Comparison of ENCODE assay signal across 8 mouse cellular contexts in genomic region chr7:40901201-40901600, GRCm38 (mm10). TPM values are rescaled to one million over a fixed set of nuclear protein-coding genes. Genes with fewer than 3 reads are reported as not detected.
DNase-seq lines count a peak whose midpoint lies in the region; ATAC-seq lines count a peak whose summit lies in the region.

No protein-coding gene starts in this region.

- peaks cover 69% of the 10 kb centered on the region for H3K27me3 ChIP-seq in intestine, embryonic 15.5 days (replicated peaks)
- H3K27me3 ChIP-seq in midbrain, embryonic 10.5 days (ENCODE audit: low read depth, poor library complexity, severe bottlenecking): peaks cover 74% of the 10 kb centered on the region
- H3K27me3 ChIP-seq in stomach, embryonic 15.5 days (replicated peaks): peaks cover 69% of the 10 kb centered on the region

- H3K4me1 ChIP-seq in intestine, embryonic 15.5 days (replicated peaks): peaks cover 8% of the 10 kb centered on the region
- H3K4me1 ChIP-seq in midbrain, embryonic 10.5 days: peaks cover 48% of the 10 kb centered on the region
- peaks cover 17% of the 10 kb centered on the region; the same call in 1 of the 2 replicates for H3K4me1 ChIP-seq in stomach, embryonic 15.5 days

- no peak overlapping the region for H3K9ac ChIP-seq in intestine, embryonic 15.5 days
- no peak overlapping the region for H3K9ac ChIP-seq in stomach, embryonic 15.5 days

- no peak overlapping the region for H3K27ac ChIP-seq in intestine, embryonic 15.5 days
- peak overlapping the region; percentile 23; the same call in 1 of the 2 replicates for H3K27ac ChIP-seq in midbrain, embryonic 10.5 days (replicated peaks)
- no peak overlapping the region for H3K27ac ChIP-seq in stomach, embryonic 15.5 days

- no peaks in the 10 kb centered on the region for H3K9me3 ChIP-seq in intestine, embryonic 15.5 days
- H3K9me3 ChIP-seq in midbrain, embryonic 10.5 days (replicated peaks): no peaks in the 10 kb centered on the region
- H3K9me3 ChIP-seq in stomach, embryonic 15.5 days: no peaks in the 10 kb centered on the region

- ATAC-seq in intestine, embryonic 15.5 days: peak; percentile 81
- ATAC-seq in stomach, embryonic 15.5 days (ENCODE audit: insufficient read depth, low FRiP score, low read depth): peak; percentile 72

- no peaks in the 10 kb centered on the region for H3K36me3 ChIP-seq in intestine, embryonic 15.5 days
- peaks cover 20% of the 10 kb centered on the region for H3K36me3 ChIP-seq in midbrain, embryonic 10.5 days
- H3K36me3 ChIP-seq in stomach, embryonic 15.5 days: no peaks in the 10 kb centered on the region

- DNase-seq in adrenal gland, adult (ENCODE audit: inconsistent age in 2 of 2, low spot score in 1 of 2): peak; percentile 47 to 75
- DNase-seq in cerebellum, postnatal 25 days: peak; percentile 71 to 81
- peak; percentile 82 to 91 for DNase-seq in frontal cortex, postnatal 36 days (ENCODE audit: low spot score in 2 of 2)
- DNase-seq in left cerebral cortex, adult 8-10 months (ENCODE audit: low spot score in 2 of 2): peak; percentile 77 to 79
- DNase-seq in midbrain, embryonic 10.5 days (ENCODE audit: low spot score): peak; percentile 81
- no peak for DNase-seq in spleen, adult 18-20 months

- no peak overlapping the region for H3K4me3 ChIP-seq in intestine, embryonic 15.5 days (replicated peaks)
- H3K4me3 ChIP-seq in midbrain, embryonic 10.5 days: peak overlapping the region; percentile 79
- H3K4me3 ChIP-seq in stomach, embryonic 15.5 days (replicated peaks): no peak overlapping the region

- no peak overlapping the region for H3K4me2 ChIP-seq in intestine, embryonic 15.5 days (replicated peaks)
- no peak overlapping the region for H3K4me2 ChIP-seq in stomach, embryonic 15.5 days

- 2% methylated on average over 16 of the region's 16 CpGs for WGBS in intestine, embryonic 15.5 days
- WGBS in midbrain, embryonic 10.5 days: under 1% methylated on average over 16 of the region's 16 CpGs
- WGBS in stomach, embryonic 15.5 days: 3% methylated on average over 16 of the region's 16 CpGs

RNA-seq across cellular contexts. Expression of gene Vstm2b, which starts 3.1 kb away (rescaled TPM):
- polyA plus RNA-seq in intestine, embryonic 15.5 days (2015; fragmentation: Nextera tagmentation; extraction: Ambion mirVana): 0.49 and 0.75 TPM in 2 replicates
- total RNA-seq in left cerebral cortex, adult 8-10 months (2022): 10 to 100 TPM; 47.9 to 49.3 (median 49.0) TPM
- 7.3 and 8.9 TPM in 2 replicates for polyA plus RNA-seq in midbrain, embryonic 10.5 days (2016; fragmentation: Nextera tagmentation; extraction: Ambion mirVana)
- polyA plus RNA-seq in stomach, embryonic 15.5 days (2015; fragmentation: Nextera tagmentation; extraction: Ambion mirVana): 0.46 and 1.2 TPM in 2 replicates

Comparison
In these comparisons a context has a peak if more than half of its experiments do, and no peak if none do; other contexts are left out.
1. DNase-seq: peak in adrenal gland, adult (2 of 2), cerebellum, postnatal 25 days (2 of 2), frontal cortex, postnatal 36 days (2 of 2), left cerebral cortex, adult 8-10 months (2 of 2) and midbrain, embryonic 10.5 days (single experiment); none in spleen, adult 18-20 months (0 of 2).